Mouse (Mus musculus) liver, embryonic 16.5 days (tissue): Measurements from ENCODE around the gene Iscu. TPM values are rescaled to one million over a fixed set of nuclear protein-coding genes. Genes with fewer than 3 reads are reported as not detected.
A peak's percentile ranks its signal among the peaks of the same experiment; 100 is the strongest.

ENCODE experiments used
- ATAC-seq: fragments of 200-750 bp; cut with Nextera tagmentation; 2 replicates; pipeline ENCODE4 v1.8.0; 2017; ENCODE audit warnings: low read depth, mild to moderate bottlenecking, moderate number of reproducible peaks, moderate library complexity
- H3K27ac ChIP-seq: fragments of 300-500 bp; sonication (generic); 2 replicates; pipeline ENCODE4 v1.5.1; 2014; ENCODE audit warnings: mild to moderate bottlenecking, low read length
- H3K27me3 ChIP-seq: fragments of 300-500 bp; sonication (generic); 2 replicates; pipeline ENCODE4 v1.6.1; 2014; ENCODE audit warnings: low read depth, low read length, mixed read lengths; ENCODE audit not compliant: control insufficient read depth, insufficient read depth
- H3K36me3 ChIP-seq: fragments of 300-500 bp; sonication (generic); 2 replicates; pipeline ENCODE4 v1.6.1; 2014; ENCODE audit warnings: mild to moderate bottlenecking; ENCODE audit not compliant: control insufficient read depth, insufficient read depth
- H3K4me1 ChIP-seq: fragments of 300-500 bp; sonication (generic); 2 replicates; pipeline ENCODE4 v1.6.1; 2014; ENCODE audit warnings: low read depth, low read length, mixed read lengths; ENCODE audit not compliant: control insufficient read depth
- H3K4me2 ChIP-seq: fragments of 300-500 bp; sonication (generic); 2 replicates; pipeline ENCODE4 v1.6.1; 2014; ENCODE audit warnings: low read depth, low read length, mixed read lengths
- H3K4me3 ChIP-seq: fragments of 300-500 bp; sonication (generic); 2 replicates; pipeline ENCODE4 v1.5.1; 2014; ENCODE audit warnings: low read depth, mild to moderate bottlenecking, low read length
- H3K9ac ChIP-seq: fragments of 300-500 bp; sonication (generic); 2 replicates; pipeline ENCODE4 v1.6.1; 2014; ENCODE audit warnings: low read depth, low read length
- H3K9me3 ChIP-seq: fragments of 300-500 bp; sonication (generic); replicated peaks from 2 replicates; pipeline ENCODE4 v1.6.1; 2016; ENCODE audit warnings: low read length; ENCODE audit not compliant: control insufficient read depth
- WGBS: fragments of 180-500 bp; shearing (Covaris S2); extraction: QIAGEN DNeasy Blood & Tissue Kit; methylation state at CpG from one replicate; pipeline ENCODE4 v1.1.7; 2014; ENCODE audit not compliant: insufficient replicate concordance; 5-methylcytosine and 5-hydroxymethylcytosine counted together
- polyA plus RNA-seq: library from polyadenylated mRNA; unstranded; fragments of >200 nt; fragmentation: Nextera tagmentation; extraction: Ambion mirVana; gene quantifications from 2 replicates; pipeline ENCODE4 v1.2.1, GENCODE M21; 2015

Iscu gene
- polyA plus RNA-seq, 1 experiment from 2014 or later, result 82.4 TPM

- Histone ChIP-seq H3K4me1 (peaks cover 15% of the 10 kb centered on the region), H3K27ac (no peak overlapping the region), H3K27me3 (no peaks in the 10 kb centered on the region), H3K4me2 (no peak overlapping the region), H3K9me3 (no peaks in the 10 kb centered on the region), H3K4me3 (no peak overlapping the region), H3K36me3 (no peaks in the 10 kb centered on the region), H3K9ac (no peak overlapping the region)
- WGBS, result 49% methylated on average over 16 of the region's 16 CpGs
- ATAC-seq, result 0 out of 2 replicates have a peak, but pooled peaks have one; percentile 32
These were observed 18.9 kb downstream of the Iscu start for GRCm38 (mm10) chr5:113791197-113792095.

DNA sequence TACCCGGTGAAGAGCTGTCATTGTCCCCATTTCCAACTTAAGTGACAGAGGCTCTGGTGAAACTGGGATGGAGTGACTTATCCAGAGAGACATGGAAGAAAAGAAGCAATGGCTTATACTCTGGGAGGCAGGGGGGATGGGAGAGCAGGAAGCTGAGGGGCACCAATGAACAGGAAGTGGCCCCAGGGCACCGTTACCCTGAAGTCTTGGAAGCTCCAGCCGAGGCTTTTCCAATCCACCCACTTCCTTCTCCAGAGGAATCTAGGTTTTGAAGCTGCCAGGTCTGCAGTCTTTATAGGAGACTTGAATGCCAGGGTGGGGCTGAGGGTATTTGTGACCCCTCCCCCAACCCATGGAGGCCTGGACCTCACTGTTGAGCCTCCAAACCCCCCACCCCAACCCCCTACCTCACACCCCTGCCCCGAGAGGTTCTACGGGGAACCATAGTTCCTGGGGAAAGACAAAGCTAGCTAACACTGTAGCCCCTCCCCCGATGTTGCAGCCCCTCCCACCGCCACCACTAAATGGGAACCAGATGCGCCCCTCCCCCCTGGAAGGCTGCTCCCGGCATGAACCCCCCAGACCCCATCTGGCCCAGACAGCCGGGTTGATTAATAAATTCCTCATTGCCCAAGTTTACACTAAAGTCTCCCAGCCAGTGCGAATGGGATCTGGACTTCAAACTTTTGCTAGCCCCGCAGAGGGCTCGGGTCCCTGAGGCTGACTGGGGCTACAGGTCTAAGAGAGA, 24.0 kb downstream of the Iscu start:
- no peaks in the 10 kb centered on the region for H3K27me3 ChIP-seq
- peaks cover 3% of the 10 kb centered on the region for H3K4me1 ChIP-seq
- H3K27ac ChIP-seq, result no peak overlapping the region
- peak overlapping the region; percentile 11; the same call in 1 of the 2 replicates for H3K9ac ChIP-seq
- 4% methylated on average over 13 of the region's 13 CpGs for WGBS
- ATAC-seq, result no peak; the same call in 1 of the 2 replicates
- no peaks in the 10 kb centered on the region for H3K36me3 ChIP-seq
- peak overlapping the region; percentile 9; the same call in 1 of the 2 replicates for H3K4me2 ChIP-seq
- H3K4me3 ChIP-seq, result no peak overlapping the region
- H3K9me3 ChIP-seq, result no peaks in the 10 kb centered on the region

- 30% methylated on average over 19 of the region's 19 CpGs for WGBS
- Histone ChIP-seq H3K9ac (peak overlapping the region; percentile 11; the same call in 1 of the 2 replicates), H3K9me3 (no peaks in the 10 kb centered on the region), H3K36me3 (no peaks in the 10 kb centered on the region), H3K4me2 (peak overlapping the region; percentile 9; the same call in 1 of the 2 replicates), H3K27me3 (no peaks in the 10 kb centered on the region), H3K27ac (no peak overlapping the region), H3K4me1 (peaks cover 2% of the 10 kb centered on the region; the same call in 1 of the 2 replicates), H3K4me3 (no peak overlapping the region)
- ATAC-seq, result no peak
These were observed 24.8 kb downstream of the Iscu start for GRCm38 (mm10) chr5:113797149-113797882.

DNA sequence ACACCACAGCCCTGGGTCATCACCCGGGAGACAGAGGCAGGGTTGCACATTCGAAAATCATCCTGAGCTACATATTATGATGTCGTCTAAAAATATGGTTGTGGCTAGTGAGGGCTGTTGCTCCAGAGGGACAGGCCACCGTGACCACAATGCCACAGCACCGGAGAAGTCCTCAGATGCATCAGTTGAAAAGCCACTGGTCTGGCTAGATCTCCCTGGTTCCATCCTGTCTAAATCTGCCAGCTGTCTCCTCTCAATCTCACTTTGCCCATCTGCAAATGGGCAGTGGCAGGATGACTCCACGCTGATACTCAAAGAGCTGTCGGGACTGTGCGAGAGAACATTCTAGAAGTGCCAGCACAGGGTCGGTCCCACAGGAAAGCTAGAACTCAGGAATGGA, 26.0 kb downstream of the Iscu start:
- Histone ChIP-seq H3K9me3 (no peaks in the 10 kb centered on the region), H3K4me2 (no peak overlapping the region), H3K4me1 (peaks cover 2% of the 10 kb centered on the region; the same call in 1 of the 2 replicates), H3K27ac (no peak overlapping the region), H3K4me3 (no peak overlapping the region), H3K9ac (no peak overlapping the region), H3K36me3 (no peaks in the 10 kb centered on the region), H3K27me3 (no peaks in the 10 kb centered on the region)
- 35% methylated on average over 9 of the region's 9 CpGs for WGBS
- no peak for ATAC-seq

DNA sequence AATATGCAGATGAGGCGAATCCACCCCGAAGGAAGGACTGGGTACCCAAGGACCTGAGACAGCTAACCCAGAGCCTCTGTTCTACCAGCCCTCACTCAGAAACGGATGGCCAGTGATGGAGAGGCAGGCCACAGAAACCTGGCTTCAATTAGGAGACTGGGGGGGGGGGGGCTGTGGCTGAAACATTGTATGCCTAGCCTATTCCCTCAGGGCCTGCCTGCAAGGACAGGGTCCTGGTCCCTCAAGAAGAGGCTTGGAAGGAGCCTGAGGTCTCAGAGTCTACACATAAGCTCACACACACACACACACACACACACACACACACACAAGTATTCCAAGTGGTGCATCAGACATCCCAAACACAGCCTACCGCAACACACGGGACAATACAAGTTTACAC, 27.1 kb downstream of the Iscu start:
- Histone ChIP-seq H3K4me2 (no peak overlapping the region; the same call in 1 of the 2 replicates), H3K4me1 (peaks cover 2% of the 10 kb centered on the region; the same call in 1 of the 2 replicates), H3K27ac (no peak overlapping the region), H3K27me3 (no peaks in the 10 kb centered on the region), H3K9me3 (no peaks in the 10 kb centered on the region), H3K4me3 (no peak overlapping the region), H3K36me3 (no peaks in the 10 kb centered on the region), H3K9ac (no peak overlapping the region)
- WGBS, result 41% methylated on average over 5 of the region's 5 CpGs
- ATAC-seq, result no peak

GRCm38 (mm10) chr5:113800280-113800679, 27.7 kb downstream of the Iscu start, which contains the start of gene Tmem119:
TSS of gene Tmem119 (minus strand) at chr5:113800516.
- no peaks in the 10 kb centered on the region for H3K36me3 ChIP-seq
- no peak within 1 kb of the TSS; the same call in 1 of the 2 replicates for H3K4me2 ChIP-seq
- 0 out of 2 replicates have a peak within 1 kb of the TSS, but pooled peaks have one; percentile 1 for H3K4me3 ChIP-seq
- no peaks in the 10 kb centered on the region for H3K27me3 ChIP-seq
- no peak within 1 kb of the TSS for H3K27ac ChIP-seq
- ATAC-seq, result peak; percentile 63
- H3K4me1 ChIP-seq, result peaks cover 2% of the 10 kb centered on the region; the same call in 1 of the 2 replicates
- no peak within 1 kb of the TSS; the same call in 1 of the 2 replicates for H3K9ac ChIP-seq
- H3K9me3 ChIP-seq, result no peaks in the 10 kb centered on the region
- WGBS, result 0% methylated on average over 11 of the region's 11 CpGs

DNA sequence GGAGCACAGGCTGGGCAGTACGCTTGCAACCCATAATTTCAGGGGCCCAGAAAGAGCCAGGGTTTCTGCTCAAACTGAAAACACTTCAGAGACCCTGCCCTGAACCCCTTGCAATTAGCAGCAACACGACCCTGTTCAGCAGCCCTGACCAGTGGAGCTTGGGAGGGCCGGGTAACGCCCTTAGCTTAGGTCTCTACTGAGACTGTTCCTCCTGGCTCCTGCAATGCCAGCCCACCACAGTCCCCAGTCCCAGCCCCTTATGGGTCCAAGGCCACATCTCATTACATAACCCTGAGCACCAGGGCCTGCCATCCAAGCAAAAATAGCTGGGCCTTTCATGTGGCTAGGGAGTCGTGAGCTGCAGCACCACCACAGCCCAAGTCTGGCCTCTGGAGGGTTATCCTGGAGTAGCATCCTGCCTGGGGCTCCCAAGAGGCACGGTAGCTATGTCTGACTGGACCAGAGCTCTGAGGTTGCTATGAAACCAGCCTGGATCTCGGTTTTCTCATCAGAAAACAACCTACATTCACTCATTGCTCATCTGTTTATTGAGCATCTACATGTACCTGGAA, 31.9 kb downstream of the Iscu start:
- H3K27ac ChIP-seq, result no peak overlapping the region

GRCm38 (mm10) chr5:113805301-113805700, 32.8 kb downstream of the Iscu start:
- no peak overlapping the region for H3K4me3 ChIP-seq
- H3K27me3 ChIP-seq, result no peaks in the 10 kb centered on the region
- no peaks in the 10 kb centered on the region for H3K9me3 ChIP-seq
- no peak overlapping the region for H3K9ac ChIP-seq
- WGBS, result 67% methylated on average over 9 of the region's 9 CpGs
- no peak overlapping the region for H3K4me2 ChIP-seq
- no peak overlapping the region for H3K27ac ChIP-seq
- H3K4me1 ChIP-seq, result peaks cover 2% of the 10 kb centered on the region; the same call in 1 of the 2 replicates
- ATAC-seq, result no peak
- no peaks in the 10 kb centered on the region for H3K36me3 ChIP-seq

More for the DNA sequence above, 31.9 kb downstream of the Iscu start:
- Histone ChIP-seq H3K4me1 (peaks cover 2% of the 10 kb centered on the region; the same call in 1 of the 2 replicates), H3K9me3 (no peaks in the 10 kb centered on the region), H3K27me3 (no peaks in the 10 kb centered on the region), H3K36me3 (no peaks in the 10 kb centered on the region), H3K4me3 (no peak overlapping the region), H3K4me2 (no peak overlapping the region), H3K9ac (no peak overlapping the region)
- no peak for ATAC-seq
- 33% methylated on average over 7 of the region's 7 CpGs for WGBS
